Mouse (Mus musculus): ENCODE results near the gene Mcm10.

DNA sequence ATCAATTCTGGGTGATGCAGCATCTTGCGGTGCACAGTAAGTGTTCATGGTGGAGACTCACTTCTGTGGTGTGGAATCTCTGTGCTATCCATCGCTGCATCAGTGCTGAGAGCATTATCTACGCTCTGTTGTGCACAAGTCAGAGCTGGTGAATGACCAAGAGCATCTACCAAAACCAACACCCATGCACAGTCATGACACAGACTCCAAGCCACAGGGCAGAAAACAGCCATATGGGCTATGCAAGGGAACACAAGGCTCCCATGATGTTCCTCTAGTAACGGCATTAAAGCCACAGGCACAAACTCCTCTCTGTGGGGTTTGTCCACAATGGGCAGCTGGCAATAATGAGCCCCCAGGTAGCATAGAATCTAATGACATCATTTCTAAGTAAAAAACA lies 17.2 kb upstream of the Mcm10 start:
- no peak for TF ChIP-seq USF2 (IDR thresholded peaks at IDR 0.05; ENCODE audit: borderline replicate concordance in 1 of 2, insufficient read depth in 1 of 2, low read depth in 1 of 2, low read length in 2 of 2)
- TF ChIP-seq JUND (IDR thresholded peaks at IDR 0.05; ENCODE audit: low read depth, low read length), result no peak
- no peak for TF ChIP-seq MYB (IDR thresholded peaks at IDR 0.05; ENCODE audit: low read depth, low read length)
- TF ChIP-seq POLR2AphosphoS2 (IDR thresholded peaks at IDR 0.05; ENCODE audit: low read length), result no peak
- TF ChIP-seq CTCF (IDR thresholded peaks at IDR 0.05 in 2 of 3, conservative IDR thresholded peaks at IDR 0.05 in 1 of 3; ENCODE audit: control insufficient read depth in 1 of 3, insufficient read depth in 1 of 3, low read depth in 2 of 3, low read length in 3 of 3, poor library complexity in 1 of 3, severe bottlenecking in 1 of 3), result no peak
- no peak for TF ChIP-seq POLR2A (IDR thresholded peaks at IDR 0.05; ENCODE audit: control insufficient read depth in 1 of 2, insufficient read depth in 1 of 2, low read depth in 1 of 2, low read length in 2 of 2, poor library complexity in 1 of 2)
- TF ChIP-seq BHLHE40 (IDR thresholded peaks at IDR 0.05; ENCODE audit: borderline replicate concordance, low read depth, low read length), result no peak
- no peak for TF ChIP-seq USF1 (IDR thresholded peaks at IDR 0.05; ENCODE audit: low read depth, low read length)
- TF ChIP-seq EP300 (IDR thresholded peaks at IDR 0.05; ENCODE audit: low read depth in 1 of 2, low read length in 2 of 2), result no peak
- TF ChIP-seq POLR2AphosphoS5 (IDR thresholded peaks at IDR 0.05; ENCODE audit: borderline replicate concordance, low read depth, low read length), result no peak
- TF ChIP-seq MAX (IDR thresholded peaks at IDR 0.05; ENCODE audit: low read length), result no peak
- no peak for TF ChIP-seq SMC3 (IDR thresholded peaks at IDR 0.05; ENCODE audit: low read depth, low read length)
- no peak for TF ChIP-seq CHD2 (IDR thresholded peaks at IDR 0.05; ENCODE audit: low read length)
- no peak for TF ChIP-seq MAFK (IDR thresholded peaks at IDR 0.05; ENCODE audit: borderline replicate concordance, low read depth, low read length)

Measured in MEL (cell line).